Mouse (Mus musculus) hindbrain, embryonic 11.5 days (tissue): ENCODE data around the gene Nr1i3. TPM values are rescaled to one million over a fixed set of nuclear protein-coding genes. Genes with fewer than 3 reads are reported as not detected.
A peak's percentile ranks its signal among the peaks of the same experiment; 100 is the strongest.

Experiments
- ATAC-seq: fragments of 200-750 bp; cut with Nextera tagmentation; 2 replicates; pipeline ENCODE4 v1.8.0; 2017; ENCODE audit warnings: mild to moderate bottlenecking, moderate TSS enrichment, moderate library complexity; ENCODE audit not compliant: low FRiP score
- DNase-seq: peaks from one replicate; pipeline ENCODE4 v3.0.0-alpha.2; 2015; ENCODE audit warnings: low spot score
- H3K27ac ChIP-seq: fragments of 300-500 bp; sonication (generic); 2 replicates; pipeline ENCODE4 v1.5.1; 2014; ENCODE audit warnings: mild to moderate bottlenecking, low read depth, low read length
- H3K27me3 ChIP-seq: fragments of 300-500 bp; sonication (generic); 2 replicates; pipeline ENCODE4 v1.6.1; 2014; ENCODE audit warnings: mild to moderate bottlenecking, low read length, moderate library complexity, mixed read lengths; ENCODE audit not compliant: control insufficient read depth, insufficient read depth
- H3K36me3 ChIP-seq: fragments of 300-500 bp; sonication (generic); 2 replicates; pipeline ENCODE4 v1.6.1; 2014; ENCODE audit warnings: mild to moderate bottlenecking, low read length, moderate library complexity, mixed read lengths; ENCODE audit not compliant: control insufficient read depth, insufficient read depth
- H3K4me1 ChIP-seq: fragments of 300-500 bp; sonication (generic); replicated peaks from 2 replicates; pipeline ENCODE4 v1.6.1; 2014; ENCODE audit warnings: low read length, mixed read lengths; ENCODE audit not compliant: control insufficient read depth, insufficient read depth
- H3K4me2 ChIP-seq: fragments of 300-500 bp; sonication (generic); replicated peaks from 2 replicates; pipeline ENCODE4 v1.6.1; 2014; ENCODE audit warnings: mild to moderate bottlenecking, low read depth, low read length
- H3K4me3 ChIP-seq: fragments of 300-500 bp; sonication (generic); 2 replicates; pipeline ENCODE4 v1.5.1; 2014; ENCODE audit warnings: low read depth, low read length
- H3K9ac ChIP-seq: fragments of 300-500 bp; sonication (generic); 2 replicates; pipeline ENCODE4 v1.6.1; 2014; ENCODE audit warnings: low read depth, low read length
- H3K9me3 ChIP-seq: fragments of 300-500 bp; sonication (generic); 2 replicates; pipeline ENCODE4 v1.6.1; 2016; ENCODE audit warnings: low read length; ENCODE audit not compliant: control insufficient read depth
- WGBS: fragments of 180-500 bp; shearing (Covaris S2); extraction: QIAGEN DNeasy Blood & Tissue Kit; methylation state at CpG from one replicate; pipeline ENCODE4 v1.1.7; 2014; 5-methylcytosine and 5-hydroxymethylcytosine counted together
- polyA plus RNA-seq: library from polyadenylated mRNA; unstranded; fragments of >200 nt; fragmentation: Nextera tagmentation; extraction: Ambion mirVana; gene quantifications from 2 replicates; pipeline ENCODE4 v1.2.1, GENCODE M21; 2014

Nr1i3 gene
- polyA plus RNA-seq, 1 experiment from 2014 or later: 0.17 TPM

- Histone ChIP-seq H3K9me3 (no peaks in the 10 kb centered on the region), H3K4me1 (no peaks in the 10 kb centered on the region), H3K27ac (no peak overlapping the region), H3K9ac (no peak overlapping the region), H3K4me2 (no peak overlapping the region), H3K36me3 (no peaks in the 10 kb centered on the region), H3K4me3 (no peak overlapping the region), H3K27me3 (no peaks in the 10 kb centered on the region)
- no peak for DNase-seq
- 77% methylated on average over 17 of the region's 17 CpGs for WGBS
- ATAC-seq: no peak
These were observed 45.2 kb downstream of the Nr1i3 start for GRCm38 (mm10) chr1:171258921-171259320.

GRCm38 (mm10) chr1:171260316-171260715, 46.5 kb downstream of the Nr1i3 start:
- Histone ChIP-seq H3K27me3 (no peaks in the 10 kb centered on the region), H3K27ac (no peak overlapping the region), H3K36me3 (no peaks in the 10 kb centered on the region), H3K4me2 (no peak overlapping the region), H3K4me3 (no peak overlapping the region), H3K9me3 (no peaks in the 10 kb centered on the region), H3K4me1 (no peaks in the 10 kb centered on the region), H3K9ac (no peak overlapping the region)
- DNase-seq (no peak), ATAC-seq (no peak)
- 73% methylated on average over 3 of the region's 3 CpGs for WGBS

- Histone ChIP-seq H3K27me3 (no peaks in the 10 kb centered on the region), H3K4me2 (peak overlapping the region; percentile 18; the same call in 1 of the 2 replicates), H3K4me1 (no peaks in the 10 kb centered on the region), H3K36me3 (no peaks in the 10 kb centered on the region), H3K9me3 (no peaks in the 10 kb centered on the region), H3K9ac (0 out of 2 replicates have a peak overlapping the region, but pooled peaks have one; percentile 31), H3K27ac (no peak overlapping the region), H3K4me3 (no peak overlapping the region)
- 10% methylated on average over 8 of the region's 8 CpGs for WGBS
- DNase-seq (peak; percentile 30), ATAC-seq (peak; percentile 46)
These were observed 48.9 kb downstream of the Nr1i3 start for GRCm38 (mm10) chr1:171262594-171263130.

GRCm38 (mm10) chr1:171263185-171263611, 49.4 kb downstream of the Nr1i3 start:
- H3K4me2 ChIP-seq: peak overlapping the region; percentile 18; the same call in 1 of the 2 replicates
- H3K4me1 ChIP-seq: no peaks in the 10 kb centered on the region
- 6% methylated on average over 2 of the region's 2 CpGs for WGBS
- DNase-seq (peak; percentile 29), ATAC-seq (peak; percentile 84)
- no peaks in the 10 kb centered on the region for H3K36me3 ChIP-seq
- no peak overlapping the region for H3K27ac ChIP-seq
- H3K27me3 ChIP-seq: no peaks in the 10 kb centered on the region
- no peak overlapping the region for H3K9ac ChIP-seq
- H3K9me3 ChIP-seq: no peaks in the 10 kb centered on the region
- H3K4me3 ChIP-seq: no peak overlapping the region

- H3K9me3 ChIP-seq: no peaks in the 10 kb centered on the region
- H3K27ac ChIP-seq: no peak overlapping the region
- ATAC-seq (no peak), DNase-seq (no peak)
- no peak overlapping the region for H3K9ac ChIP-seq
- H3K4me1 ChIP-seq: no peaks in the 10 kb centered on the region
- H3K4me2 ChIP-seq: no peak overlapping the region
- H3K4me3 ChIP-seq: no peak overlapping the region
- WGBS: 81% methylated on average over 3 of the region's 3 CpGs
- H3K27me3 ChIP-seq: no peaks in the 10 kb centered on the region
- H3K36me3 ChIP-seq: no peaks in the 10 kb centered on the region
These were observed 50.1 kb downstream of the Nr1i3 start for GRCm38 (mm10) chr1:171263666-171264461.

GRCm38 (mm10) chr1:171265971-171266744, 52.4 kb downstream of the Nr1i3 start:
- no peak overlapping the region for H3K27ac ChIP-seq
- H3K27me3 ChIP-seq: no peaks in the 10 kb centered on the region
- H3K4me2 ChIP-seq: no peak overlapping the region
- WGBS: 78% methylated on average over 4 of the region's 4 CpGs
- H3K4me3 ChIP-seq: no peak overlapping the region
- ATAC-seq (no peak), DNase-seq (no peak)
- no peaks in the 10 kb centered on the region; the same call in 1 of the 2 replicates for H3K4me1 ChIP-seq
- no peak overlapping the region for H3K9ac ChIP-seq
- no peaks in the 10 kb centered on the region for H3K9me3 ChIP-seq
- H3K36me3 ChIP-seq: no peaks in the 10 kb centered on the region

- Histone ChIP-seq H3K4me2 (no peak overlapping the region), H3K27ac (no peak overlapping the region), H3K27me3 (no peaks in the 10 kb centered on the region), H3K4me1 (no peaks in the 10 kb centered on the region; the same call in 1 of the 2 replicates), H3K9me3 (no peaks in the 10 kb centered on the region), H3K9ac (no peak overlapping the region), H3K4me3 (no peak overlapping the region), H3K36me3 (no peaks in the 10 kb centered on the region)
- 69% methylated on average over 1 of the region's 1 CpGs for WGBS
- DNase-seq (no peak), ATAC-seq (no peak)
These were observed 54.6 kb downstream of the Nr1i3 start for GRCm38 (mm10) chr1:171268341-171268740.

- ATAC-seq: peak; percentile 96
- no peak within 1 kb of the TSS for H3K27ac ChIP-seq
- WGBS: 2% methylated on average over 36 of the region's 36 CpGs
These were observed 56.2 kb downstream of the Nr1i3 start, which contains the start of gene B4galt3 for GRCm38 (mm10) chr1:171269848-171270572. Gene B4galt3 (plus strand): TSS chr1:171270328.

More at GRCm38 (mm10) chr1:171269848-171270572, 56.2 kb downstream of the Nr1i3 start, which contains the start of gene B4galt3:
- peak within 1 kb of the TSS; percentile 89 for H3K4me3 ChIP-seq
- peak; percentile 95 for DNase-seq
- peak within 1 kb of the TSS; percentile 84 for H3K9ac ChIP-seq
- H3K36me3 ChIP-seq: peaks cover 5% of the 10 kb centered on the region; the same call in 1 of the 2 replicates
- no peaks in the 10 kb centered on the region for H3K27me3 ChIP-seq
- H3K4me2 ChIP-seq: peak within 1 kb of the TSS; percentile 97
- H3K9me3 ChIP-seq: no peaks in the 10 kb centered on the region
- no peaks in the 10 kb centered on the region; the same call in 1 of the 2 replicates for H3K4me1 ChIP-seq
